Comparison of ENCODE assay signal across 8 mouse cellular contexts in the genomic region with DNA sequence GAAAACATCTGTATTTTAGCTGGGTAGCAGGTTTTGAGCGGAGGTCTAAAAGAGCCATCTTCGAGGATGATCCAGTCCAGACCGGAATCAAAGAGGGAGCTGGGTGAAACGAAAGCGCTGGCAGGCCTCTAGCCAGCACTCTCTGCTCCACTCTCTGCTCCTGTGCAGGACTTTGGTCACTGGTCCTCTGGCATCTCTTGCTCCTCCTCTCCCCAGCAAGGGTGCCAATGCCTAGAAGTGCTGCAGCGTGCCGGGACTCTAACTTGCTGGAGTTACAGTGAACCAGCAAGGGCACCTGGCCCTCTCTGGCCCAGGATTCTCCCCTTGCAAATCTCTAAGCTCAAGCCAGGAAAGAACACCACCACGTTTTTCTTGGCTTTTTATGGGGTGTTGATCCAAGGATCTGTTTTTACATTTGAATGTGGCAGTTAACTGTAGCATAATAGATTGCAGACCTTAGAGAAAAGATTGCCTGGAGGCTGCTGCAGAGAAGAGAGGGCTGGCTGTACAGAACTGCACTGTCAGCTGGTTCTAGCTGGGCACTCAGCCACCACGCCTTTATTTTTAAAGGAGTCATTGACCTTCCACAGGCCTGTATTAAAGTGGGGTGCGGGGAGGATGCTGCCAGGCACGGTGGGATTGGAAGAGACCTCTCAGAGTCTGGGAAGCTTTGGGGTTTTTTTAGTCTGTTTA.
DNase-seq lines count a peak whose midpoint lies in the region; ATAC-seq and TF ChIP-seq lines count a peak whose summit lies in the region.

No protein-coding gene starts in this region.

- 23% methylated on average over 11 of the region's 11 CpGs for WGBS in heart, embryonic 10.5 days
- 15% methylated on average over 11 of the region's 11 CpGs for WGBS in kidney, adult 2 months
- WGBS in limb, embryonic 11.5 days = 11% methylated on average over 11 of the region's 11 CpGs
- 21% methylated on average over 11 of the region's 11 CpGs for WGBS in olfactory bulb, adult 2 months

- peaks cover 5% of the 10 kb centered on the region; the same call in 1 of the 2 replicates for H3K27me3 ChIP-seq in heart, embryonic 10.5 days (ENCODE audit: insufficient read depth, poor library complexity, severe bottlenecking)
- no peaks in the 10 kb centered on the region for H3K27me3 ChIP-seq in kidney, adult 2 months (replicated peaks; ENCODE audit: control insufficient read depth, insufficient read depth, low read length)
- no peaks in the 10 kb centered on the region for H3K27me3 ChIP-seq in limb, embryonic 11.5 days (ENCODE audit: control insufficient read depth, insufficient read depth, low read length)

- peak; percentile 85 for ATAC-seq in limb, embryonic 11.5 days (ENCODE audit: insufficient number of reproducible peaks, low FRiP score, low TSS enrichment, low read depth)

- DNase-seq in urinary bladder, postnatal 14 days (ENCODE audit: low spot score) = peak; percentile 64
- no peak for DNase-seq in urinary bladder, adult 2 months (ENCODE audit: low spot score)
- no peak for DNase-seq in heart, embryonic 10.5 days (ENCODE audit: low spot score)
- peak; percentile 88 for DNase-seq in kidney, adult 2 months
- peak; percentile 70 for DNase-seq in limb, embryonic 11.5 days (ENCODE audit: low spot score)
- no peak for DNase-seq in thymus, postnatal 4 days

- H3K4me3 ChIP-seq in embryonic fibroblast, embryonic 13.5 days (ENCODE audit: insufficient read depth, low read length) = no peak overlapping the region
- no peak overlapping the region for H3K4me3 ChIP-seq in heart, embryonic 10.5 days
- H3K4me3 ChIP-seq in kidney, adult 2 months (ENCODE audit: insufficient read depth, low read depth, low read length) = no peak overlapping the region
- no peak overlapping the region for H3K4me3 ChIP-seq in limb, embryonic 11.5 days (ENCODE audit: low read depth, low read length)
- no peak overlapping the region for H3K4me3 ChIP-seq in olfactory bulb, adult 2 months (ENCODE audit: insufficient read depth, low read depth, low read length)

- no peaks in the 10 kb centered on the region for H3K9me3 ChIP-seq in heart, embryonic 10.5 days
- no peaks in the 10 kb centered on the region for H3K9me3 ChIP-seq in limb, embryonic 11.5 days (ENCODE audit: control insufficient read depth, low read length)

- peak overlapping the region; percentile 20; the same call in 1 of the 2 replicates for H3K27ac ChIP-seq in embryonic fibroblast, embryonic 13.5 days (ENCODE audit: insufficient read depth, low read length)
- H3K27ac ChIP-seq in heart, embryonic 10.5 days = peak overlapping the region; percentile 62; the same call in 1 of the 2 replicates
- peak overlapping the region; percentile 32 for H3K27ac ChIP-seq in kidney, adult 2 months (ENCODE audit: insufficient read depth, low read depth, low read length)
- H3K27ac ChIP-seq in limb, embryonic 11.5 days (replicated peaks; ENCODE audit: low read depth, low read length) = peak overlapping the region; percentile 2
- peak overlapping the region; percentile 61; the same call in 1 of the 2 replicates for H3K27ac ChIP-seq in olfactory bulb, adult 2 months (ENCODE audit: insufficient read depth, low read depth, low read length)

- no peaks in the 10 kb centered on the region for H3K36me3 ChIP-seq in heart, embryonic 10.5 days
- H3K36me3 ChIP-seq in kidney, adult 2 months (ENCODE audit: control insufficient read depth, insufficient read depth, low read length) = no peaks in the 10 kb centered on the region
- H3K36me3 ChIP-seq in limb, embryonic 11.5 days (ENCODE audit: control insufficient read depth, insufficient read depth, low read length) = no peaks in the 10 kb centered on the region

- no peak overlapping the region for H3K9ac ChIP-seq in limb, embryonic 11.5 days (ENCODE audit: low read length)

- TF ChIP-seq POLR2A in embryonic fibroblast, embryonic 13.5 days (IDR thresholded peaks at IDR 0.05; ENCODE audit: low read depth, low read length) = no peak
- TF ChIP-seq POLR2A in kidney, adult 2 months (IDR thresholded peaks at IDR 0.05; ENCODE audit: low read depth, low read length) = no peak
- TF ChIP-seq POLR2A in olfactory bulb, adult 2 months (IDR thresholded peaks at IDR 0.05; ENCODE audit: insufficient read depth, low read depth, low read length) = no peak

- H3K4me1 ChIP-seq in embryonic fibroblast, embryonic 13.5 days (ENCODE audit: control insufficient read depth, insufficient read depth, low read length) = peaks cover 15% of the 10 kb centered on the region; the same call in 1 of the 2 replicates
- H3K4me1 ChIP-seq in heart, embryonic 10.5 days = peaks cover 30% of the 10 kb centered on the region
- peaks cover 19% of the 10 kb centered on the region for H3K4me1 ChIP-seq in kidney, adult 2 months (ENCODE audit: control insufficient read depth, insufficient read depth, low read length)
- peaks cover 23% of the 10 kb centered on the region for H3K4me1 ChIP-seq in limb, embryonic 11.5 days (ENCODE audit: control insufficient read depth, insufficient read depth, low read length)
- H3K4me1 ChIP-seq in olfactory bulb, adult 2 months (ENCODE audit: control insufficient read depth, insufficient read depth, low read length) = peaks cover 24% of the 10 kb centered on the region

- H3K4me2 ChIP-seq in limb, embryonic 11.5 days (ENCODE audit: low read depth, severe bottlenecking) = peak overlapping the region; percentile 13; the same call in 1 of the 2 replicates

- no peak for TF ChIP-seq CTCF in embryonic fibroblast, embryonic 13.5 days (IDR thresholded peaks at IDR 0.05; ENCODE audit: borderline replicate concordance, insufficient read depth, low read length)
- TF ChIP-seq CTCF in kidney, adult 2 months (conservative IDR thresholded peaks at IDR 0.05; ENCODE audit: insufficient read depth, insufficient read length, low read depth, low read length) = no peak
- TF ChIP-seq CTCF in olfactory bulb, adult 2 months (IDR thresholded peaks at IDR 0.05; ENCODE audit: insufficient read depth, low read depth, low read length) = no peak

Comparison
In these comparisons a context has a peak if more than half of its experiments do, and no peak if none do; other contexts are left out.
1. DNase-seq: peak in urinary bladder, postnatal 14 days (single experiment), kidney, adult 2 months (single experiment) and limb, embryonic 11.5 days (single experiment); none in urinary bladder, adult 2 months (single experiment), heart, embryonic 10.5 days (single experiment) and thymus, postnatal 4 days (single experiment).
2. H3K27ac ChIP-seq: peak in every context shown above with its lines; median percentile 62 in heart, embryonic 10.5 days; 61 in olfactory bulb, adult 2 months; 32 in kidney, adult 2 months; 20 in embryonic fibroblast, embryonic 13.5 days; 2 in limb, embryonic 11.5 days.